Mouse (Mus musculus) natural killer cell, adult 2 months (primary cell): ENCODE data around the gene BC016579.
A peak's percentile ranks its signal among the peaks of the same experiment; 100 is the strongest.

Experiments
- DNase-seq, 2 experiments: peaks; one replicate each; pipeline ENCODE4 v3.0.0; 2022; ENCODE audit warnings: low spot score in 2 of 2

The BC016579 gene

GRCm38 (mm10) chr16:45653934-45654332 is at the start of gene BC016579:
Gene BC016579, minus strand, starts transcription at chr16:45654068.
- DNase-seq, result peak; percentile 1 to 12

DNA sequence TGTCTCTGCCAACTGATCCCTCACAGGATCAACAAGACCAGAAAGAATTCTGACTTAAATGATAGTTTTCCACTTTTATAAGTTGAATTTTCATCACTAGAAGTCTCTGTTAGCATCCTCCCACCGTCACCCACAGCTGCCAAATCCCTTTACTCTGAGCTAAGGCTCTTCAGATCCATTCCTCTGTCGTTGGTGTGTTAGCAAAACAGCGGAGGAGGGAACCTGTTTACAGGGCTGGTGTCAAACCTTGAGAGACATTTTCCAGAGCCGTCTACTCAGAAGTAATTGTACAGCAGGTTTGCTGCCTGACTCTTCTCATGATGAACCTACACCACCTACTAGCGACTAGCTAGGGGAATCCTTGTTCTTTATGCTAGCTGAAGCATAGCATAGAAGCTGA is 45.4 kb upstream of the BC016579 start:
- DNase-seq, result no peak

DNA sequence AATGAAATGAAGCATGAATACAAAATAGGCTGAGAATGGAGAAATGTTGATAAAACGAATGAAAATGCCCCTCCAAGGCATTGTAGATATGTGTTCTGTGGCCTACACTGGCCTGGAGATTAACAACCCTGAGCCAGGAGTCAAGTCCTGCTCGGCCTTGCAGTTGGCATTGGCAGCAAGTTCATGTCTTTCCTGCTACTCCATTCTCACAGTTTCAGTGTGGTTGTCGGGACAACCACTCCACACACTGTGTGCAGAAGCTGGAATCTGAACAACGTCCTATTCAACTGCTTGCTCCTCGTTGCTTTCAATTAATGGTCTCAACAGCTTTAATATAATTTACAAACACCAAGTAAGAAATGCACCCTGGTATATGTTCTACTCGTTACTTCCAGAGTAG is 44.1 kb upstream of the BC016579 start:
- DNase-seq, result no peak

DNA sequence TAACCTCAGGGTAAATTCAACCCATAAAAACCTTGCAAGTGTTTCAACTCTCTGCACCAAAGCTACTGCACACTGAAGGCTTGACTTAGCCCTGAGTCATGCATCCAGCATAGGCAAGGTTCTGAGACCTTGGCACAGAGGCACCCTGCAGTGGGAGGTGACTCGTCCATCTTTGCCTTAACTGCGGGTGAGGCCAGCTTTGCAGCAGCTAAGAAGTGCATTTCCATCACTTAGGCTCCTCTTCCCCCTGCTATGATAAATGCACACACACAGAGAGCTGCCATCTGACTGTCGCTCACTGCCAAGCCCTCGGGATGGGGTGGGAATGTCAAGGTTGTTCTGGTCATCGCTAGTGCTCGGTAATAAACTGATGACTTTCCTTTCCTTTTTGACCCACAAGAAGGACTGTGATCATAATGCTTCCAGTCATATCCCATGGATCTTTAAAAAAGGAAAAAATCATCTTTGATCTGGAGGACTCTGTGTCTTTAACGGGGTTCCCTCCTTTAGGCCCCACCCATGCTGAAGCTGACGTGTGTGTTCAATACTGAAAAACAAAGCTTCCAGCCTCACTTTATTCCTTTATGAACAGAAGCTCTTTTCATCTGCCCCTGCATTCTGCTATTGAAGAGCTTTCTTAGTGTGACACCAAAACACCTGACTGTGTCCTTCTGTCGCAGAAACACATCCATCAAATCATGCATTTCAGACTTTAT is 41.7 kb upstream of the BC016579 start:
- DNase-seq, result no peak

DNA sequence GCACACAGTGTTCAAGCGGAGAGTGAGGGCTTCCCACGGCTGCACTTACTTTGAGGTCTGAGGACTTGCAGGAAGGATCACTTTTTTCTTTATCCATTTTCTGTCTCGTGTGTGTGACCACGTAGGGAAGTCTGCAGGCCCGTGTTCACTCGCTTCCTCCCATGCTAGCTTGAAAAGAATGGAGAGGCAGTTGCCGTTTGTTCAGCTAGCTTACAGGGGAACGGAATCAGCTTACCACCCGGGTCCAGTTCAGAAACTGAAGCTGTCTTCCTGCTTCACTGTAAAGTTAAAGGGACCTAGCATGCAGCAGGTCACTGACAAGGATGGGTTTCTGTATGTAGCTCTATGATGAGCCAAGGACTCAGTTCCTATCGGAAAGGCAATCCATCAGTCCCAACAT is 39.7 kb upstream of the BC016579 start, which contains the start of gene Tmprss7:
Tmprss7 (minus strand) TSS at position 101 of the 400 bp plus-strand sequence.
- DNase-seq, result no peak

- no peak for DNase-seq
Measured at GRCm38 (mm10) chr16:45692851-45693250, 39.0 kb upstream of the BC016579 start.

GRCm38 (mm10) chr16:45690178-45690577 is 36.3 kb upstream of the BC016579 start:
- no peak for DNase-seq

DNA sequence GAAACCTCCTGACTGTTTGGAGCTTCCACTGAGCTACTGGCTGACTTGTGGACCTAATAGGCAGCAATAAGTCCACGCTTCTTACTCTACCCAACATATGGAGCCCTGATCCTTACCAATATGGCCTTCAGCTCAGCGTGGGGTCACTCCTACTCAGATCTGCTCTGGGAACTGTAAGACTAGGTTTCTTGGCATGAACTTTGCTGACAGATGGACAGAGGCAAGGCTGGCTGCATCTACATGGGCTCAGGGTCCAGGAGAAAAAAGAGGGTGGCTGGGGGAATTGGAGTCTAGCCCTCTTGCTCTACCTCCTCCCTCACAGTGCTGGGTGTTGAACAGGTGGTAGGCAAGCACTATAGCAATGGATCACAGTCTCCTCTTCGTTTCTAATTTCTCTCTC is 33.0 kb upstream of the BC016579 start:
- DNase-seq, result no peak

DNA sequence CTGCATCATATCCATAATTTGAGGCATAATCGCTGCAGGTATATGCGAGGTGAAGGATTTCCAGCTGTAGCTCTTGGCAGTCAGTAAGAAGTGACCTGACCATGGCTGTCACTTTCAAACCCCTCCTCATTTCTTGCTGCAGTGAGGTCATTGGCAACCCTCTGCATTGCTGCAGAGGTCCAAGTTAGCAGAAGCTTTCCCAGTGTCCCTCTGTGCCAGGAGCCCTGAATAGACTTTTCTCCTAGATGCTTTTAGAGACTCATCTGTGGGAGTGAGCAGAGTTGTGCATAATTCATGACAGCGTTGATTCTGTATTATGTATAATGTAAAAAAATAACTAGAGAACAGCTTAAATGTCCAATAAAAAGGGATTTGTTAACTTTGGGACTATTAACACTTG is 31.4 kb upstream of the BC016579 start:
- DNase-seq, result no peak

DNA sequence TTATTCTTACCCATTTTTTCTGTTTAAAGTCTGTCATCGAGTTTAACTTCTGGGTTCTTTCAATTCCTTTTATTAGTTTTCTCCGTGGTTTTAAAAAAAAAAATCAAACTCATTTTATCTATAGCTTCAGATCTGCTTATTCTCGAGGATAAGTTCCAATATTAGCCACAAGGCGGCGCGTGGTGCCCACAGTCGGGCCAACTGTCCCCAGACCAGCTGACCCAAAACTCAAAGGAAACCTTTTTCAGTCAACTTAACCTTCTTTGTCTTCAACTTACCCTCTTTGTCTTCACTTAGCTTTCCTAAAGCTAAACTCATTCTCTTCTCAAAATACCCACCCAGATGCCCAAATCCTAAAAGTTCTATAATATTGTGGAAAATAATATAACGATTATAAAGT is 30.9 kb upstream of the BC016579 start:
- peak; percentile 29 to 33 for DNase-seq

GRCm38 (mm10) chr16:45676462-45676861 is 22.6 kb upstream of the BC016579 start:
- DNase-seq, result no peak

- no peak for DNase-seq
Measured at GRCm38 (mm10) chr16:45670005-45670404, 16.1 kb upstream of the BC016579 start.

- no peak for DNase-seq
Measured at GRCm38 (mm10) chr16:45668178-45668577, 14.3 kb upstream of the BC016579 start.

- DNase-seq, result peak in 1 of 2 experiments; percentile 3
Measured at GRCm38 (mm10) chr16:45666136-45666535, 12.3 kb upstream of the BC016579 start.

GRCm38 (mm10) chr16:45662381-45662780 is 8.5 kb upstream of the BC016579 start:
- DNase-seq, result no peak

DNA sequence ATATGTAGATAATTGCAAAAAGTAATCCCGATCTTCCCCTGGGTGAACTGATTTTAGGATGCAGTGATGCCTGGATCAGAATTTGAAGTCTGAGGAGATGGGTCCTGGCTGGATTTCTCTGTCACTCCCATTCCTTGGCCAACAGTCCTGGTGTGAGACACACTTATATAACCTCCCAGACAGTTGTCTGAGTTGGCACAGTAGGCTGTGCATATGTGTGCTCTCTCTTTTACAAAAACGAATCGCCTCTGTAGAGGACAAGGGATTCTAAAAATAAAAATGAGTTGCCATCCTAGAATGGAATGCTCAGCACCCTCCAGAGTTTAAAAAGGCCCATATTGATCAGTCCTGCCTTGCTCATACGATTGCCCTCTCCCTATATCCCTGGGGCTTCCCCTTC is 5.7 kb upstream of the BC016579 start:
- no peak for DNase-seq

DNA sequence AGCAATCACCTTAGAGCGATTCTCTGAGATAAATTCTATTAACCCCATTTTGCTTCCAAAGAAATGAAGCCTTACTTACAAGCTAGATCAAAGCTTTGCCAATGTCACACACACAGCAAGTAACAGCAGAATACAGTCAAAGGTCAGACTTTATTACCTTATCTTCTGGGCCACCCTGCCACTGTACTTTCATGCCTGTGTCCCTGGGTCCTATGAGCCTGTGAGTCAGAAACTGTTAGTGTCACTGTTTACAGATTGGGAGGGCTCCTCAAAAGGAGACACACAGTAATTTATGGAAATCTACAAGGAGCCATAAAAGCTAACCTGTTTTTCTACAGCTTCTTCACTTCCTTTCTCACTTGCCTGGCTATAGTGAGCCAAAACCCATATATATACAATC is 4.4 kb upstream of the BC016579 start:
- DNase-seq, result no peak

DNA sequence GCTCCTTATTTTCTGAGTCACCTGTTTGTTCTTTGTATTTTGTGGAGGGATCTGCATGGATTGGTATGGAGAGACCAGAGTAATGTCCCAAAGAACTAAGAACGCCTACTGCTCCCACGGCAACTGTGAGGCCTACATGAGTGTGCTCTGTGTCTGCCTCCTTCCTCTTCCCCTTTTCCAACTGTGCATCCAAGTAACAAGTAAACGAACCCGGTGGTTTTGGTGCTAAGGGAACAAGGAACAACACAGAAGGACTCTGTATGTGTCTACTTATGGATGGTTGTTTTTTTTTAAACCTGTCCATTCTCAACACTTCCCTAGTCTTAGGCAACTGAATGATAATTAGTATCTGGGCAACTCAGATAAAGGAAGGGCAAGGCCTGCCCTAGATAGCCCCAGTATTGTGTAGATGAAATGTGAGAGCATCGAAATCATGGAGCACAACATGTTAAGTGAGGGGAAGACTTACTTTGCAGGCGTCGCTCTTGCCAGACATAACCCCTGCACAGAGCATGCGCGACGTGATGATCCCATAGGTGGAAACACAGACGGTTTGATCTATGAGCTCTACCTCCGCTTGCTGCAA is 3.8 kb upstream of the BC016579 start:
- no peak for DNase-seq

GRCm38 (mm10) chr16:45654465-45654864 is 597 bp upstream of the BC016579 start:
- no peak for DNase-seq

GRCm38 (mm10) chr16:45653009-45653933 is 597 bp downstream of the BC016579 start:
- DNase-seq, result no peak

DNA sequence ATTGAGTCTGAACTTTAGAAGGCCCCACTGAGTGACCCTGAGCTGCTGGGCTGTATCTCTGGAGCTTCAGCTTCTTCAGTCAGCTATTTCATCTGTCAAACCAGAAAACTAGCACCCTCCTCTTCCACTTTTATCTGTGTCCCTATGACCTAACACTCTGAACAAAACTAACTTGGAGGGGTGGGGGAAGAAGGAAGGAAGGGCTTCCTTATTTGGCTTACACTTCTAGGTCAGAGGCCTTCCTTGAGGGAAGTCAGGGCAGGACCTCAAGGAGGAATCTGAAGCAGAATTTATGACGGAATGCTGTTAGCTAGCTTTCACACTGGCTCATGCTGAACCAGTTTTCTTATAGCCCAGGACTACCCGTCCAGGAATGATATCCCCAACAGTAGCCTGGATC is 2.4 kb downstream of the BC016579 start:
- no peak for DNase-seq

DNA sequence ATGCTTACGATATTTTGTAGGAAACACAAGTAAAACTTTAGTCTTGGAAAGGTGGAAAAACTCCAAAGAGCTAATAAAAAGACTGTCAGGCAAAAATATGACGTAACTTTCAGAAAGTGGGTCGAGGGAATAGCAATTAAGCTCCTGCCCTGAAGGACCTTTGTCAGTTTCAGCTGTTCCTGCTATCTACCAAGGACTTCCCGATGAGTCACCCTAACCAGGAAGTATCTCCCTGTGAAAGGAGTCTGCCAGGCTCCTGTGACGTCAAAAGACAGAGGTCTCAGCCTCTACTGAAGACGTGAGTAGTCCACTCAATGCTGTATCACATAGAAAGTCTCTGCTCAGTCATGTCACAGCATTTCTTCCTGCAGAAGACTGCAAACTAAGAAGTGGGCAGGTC is 9.5 kb downstream of the BC016579 start:
- DNase-seq, result no peak

- no peak for DNase-seq
Measured at GRCm38 (mm10) chr16:45643944-45644343, 9.9 kb downstream of the BC016579 start.
